Mouse (Mus musculus) brain, embryonic 14.5 days (tissue): Measurements from ENCODE around the gene Prss45.

Experiments used
- CTCF ChIP-seq: fragments of 200-500 bp; IDR thresholded peaks from 2 replicates; pipeline ENCODE4 v1.5.1; 2012; ENCODE audit warnings: inconsistent platforms, mild to moderate bottlenecking, moderate library complexity, borderline replicate concordance; ENCODE audit not compliant: insufficient read depth, insufficient read length; ENCODE audit errors: extremely low read depth
- POLR2A ChIP-seq: fragments of 200-500 bp; IDR thresholded peaks from 2 replicates; pipeline ENCODE4 v1.6.1; 2012; ENCODE audit warnings: mild to moderate bottlenecking, inconsistent platforms, borderline replicate concordance; ENCODE audit not compliant: poor library complexity, insufficient read depth, insufficient read length, severe bottlenecking; ENCODE audit errors: extremely low read depth

DNA sequence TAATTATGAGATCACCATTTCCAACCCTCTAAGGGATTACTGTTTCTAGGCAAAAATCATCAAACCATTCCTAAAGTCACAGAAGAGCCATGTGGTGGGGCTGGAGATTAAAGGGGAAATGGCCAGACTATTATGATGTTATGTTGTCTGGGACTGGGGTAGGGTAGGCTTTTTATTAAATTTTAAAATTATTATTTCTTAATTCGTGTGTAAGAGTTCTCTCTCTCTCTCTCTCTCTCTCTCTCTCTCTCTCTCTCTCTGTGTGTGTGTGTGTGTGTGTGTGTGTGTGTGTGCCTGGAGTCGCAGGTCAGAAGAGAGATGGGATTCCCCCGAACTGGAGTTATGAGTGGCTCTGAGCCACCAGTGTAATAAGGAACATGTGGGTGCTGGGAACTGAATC is 8.0 kb upstream of the Prss45 start, which contains the start of gene Prss43:
- no peak for TF ChIP-seq CTCF
- no peak for TF ChIP-seq POLR2A
